Mouse (Mus musculus) intestine, embryonic 15.5 days (tissue): ENCODE results near the gene Olfr448. TPM values are rescaled to one million over a fixed set of nuclear protein-coding genes. Genes with fewer than 3 reads are reported as not detected.

Experiments used
- ATAC-seq: fragments of 200-750 bp; cut with Nextera tagmentation; 2 replicates; pipeline ENCODE4 v1.8.0; 2017; ENCODE audit warnings: moderate TSS enrichment, moderate library complexity
- H3K27ac ChIP-seq: fragments of 300-500 bp; sonication (generic); 2 replicates; pipeline ENCODE4 v1.5.1; 2015; ENCODE audit warnings: mild to moderate bottlenecking, inconsistent platforms
- H3K27me3 ChIP-seq: fragments of 300-500 bp; sonication (generic); replicated peaks from 2 replicates; pipeline ENCODE4 v1.6.1; 2015; ENCODE audit warnings: inconsistent platforms
- H3K36me3 ChIP-seq: fragments of 300-500 bp; sonication (generic); 2 replicates; pipeline ENCODE4 v1.6.1; 2015; ENCODE audit warnings: inconsistent platforms
- H3K4me1 ChIP-seq: fragments of 300-500 bp; sonication (generic); replicated peaks from 2 replicates; pipeline ENCODE4 v1.6.1; 2015; ENCODE audit warnings: inconsistent platforms
- H3K4me2 ChIP-seq: fragments of 300-500 bp; sonication (generic); replicated peaks from 2 replicates; pipeline ENCODE4 v1.6.1; 2015; ENCODE audit warnings: mild to moderate bottlenecking, inconsistent platforms
- H3K4me3 ChIP-seq: fragments of 300-500 bp; sonication (generic); replicated peaks from 2 replicates; pipeline ENCODE4 v1.5.1; 2015; ENCODE audit warnings: inconsistent platforms
- H3K9ac ChIP-seq: fragments of 300-500 bp; sonication (generic); 2 replicates; pipeline ENCODE4 v1.6.1; 2015; ENCODE audit warnings: inconsistent platforms
- H3K9me3 ChIP-seq: fragments of 300-500 bp; sonication (generic); 2 replicates; pipeline ENCODE4 v1.6.1; 2016; ENCODE audit warnings: inconsistent platforms
- WGBS: fragments of 180-500 bp; shearing (Covaris S2); methylation state at CpG from one replicate; pipeline ENCODE4 v1.1.7; 2015; 5-methylcytosine and 5-hydroxymethylcytosine counted together
- polyA plus RNA-seq: library from polyadenylated mRNA; unstranded; fragments of >200 nt; fragmentation: Nextera tagmentation; extraction: Ambion mirVana; gene quantifications from 2 replicates; pipeline ENCODE4 v1.2.1, GENCODE M21; 2015

Gene Olfr448
- not detected in 2 replicates for polyA plus RNA-seq

DNA sequence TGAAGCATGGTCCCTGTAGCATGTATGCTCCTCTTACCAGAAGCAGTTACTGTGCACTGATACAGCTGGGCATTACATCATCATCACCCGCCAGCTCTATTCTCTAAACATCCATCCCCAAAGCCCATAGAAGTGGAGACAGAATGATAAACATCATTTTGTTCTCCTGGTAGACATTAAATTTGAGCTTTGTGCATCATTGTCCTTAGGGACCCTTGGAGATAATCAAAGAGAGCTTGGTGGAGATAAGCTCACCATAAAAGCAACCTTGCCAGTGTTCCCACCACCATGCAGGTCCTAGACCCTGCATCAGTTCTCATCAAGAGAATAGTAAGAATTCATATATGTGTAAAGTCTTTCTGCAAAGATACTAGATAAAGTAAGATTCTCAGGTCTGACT lies at the start of gene Olfr448:
Gene Olfr448, plus strand, starts transcription at position 301 of the 400 bp plus-strand sequence.
- Histone ChIP-seq H3K27me3 (no peaks in the 10 kb centered on the region), H3K9ac (no peak within 1 kb of the TSS), H3K4me1 (no peaks in the 10 kb centered on the region), H3K9me3 (no peaks in the 10 kb centered on the region), H3K4me2 (no peak within 1 kb of the TSS), H3K4me3 (no peak within 1 kb of the TSS), H3K27ac (no peak within 1 kb of the TSS), H3K36me3 (no peaks in the 10 kb centered on the region)
- 67% methylated on average over 1 of the region's 1 CpGs for WGBS
- no peak for ATAC-seq

DNA sequence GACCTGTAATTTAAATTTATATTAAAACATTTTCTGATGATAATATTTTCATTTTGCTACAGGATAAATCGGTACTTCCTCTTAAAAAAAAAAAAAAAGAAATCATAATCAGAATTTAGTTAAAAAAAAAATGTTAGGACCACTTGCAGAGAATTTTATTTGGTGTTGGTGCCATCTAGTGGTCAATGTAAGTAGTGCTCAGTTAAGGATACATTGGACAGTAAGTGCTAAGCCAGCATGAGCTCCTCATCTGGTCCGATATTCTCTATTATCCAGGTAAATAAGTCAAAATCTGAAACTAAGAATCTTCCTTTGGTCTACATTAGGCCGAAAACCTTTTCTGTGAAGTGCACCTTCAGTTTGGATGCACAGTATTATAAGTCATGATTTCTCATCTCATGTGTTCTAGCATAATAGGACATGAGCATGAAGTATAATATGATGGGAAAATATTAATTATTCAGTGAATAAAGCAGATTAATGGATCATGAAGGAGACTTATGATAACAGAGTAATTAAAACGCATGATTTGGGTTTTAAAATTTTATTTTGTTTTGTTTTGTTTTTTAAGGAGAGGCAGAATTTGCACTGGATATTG lies 29.9 kb upstream of the Olfr448 start:
- Histone ChIP-seq H3K9me3 (no peaks in the 10 kb centered on the region), H3K4me2 (no peak overlapping the region), H3K27ac (no peak overlapping the region), H3K4me3 (no peak overlapping the region), H3K36me3 (no peaks in the 10 kb centered on the region), H3K9ac (no peak overlapping the region), H3K27me3 (no peaks in the 10 kb centered on the region), H3K4me1 (no peaks in the 10 kb centered on the region)
- WGBS, result 11% methylated on average over 4 of the region's 4 CpGs
- ATAC-seq, result no peak

DNA sequence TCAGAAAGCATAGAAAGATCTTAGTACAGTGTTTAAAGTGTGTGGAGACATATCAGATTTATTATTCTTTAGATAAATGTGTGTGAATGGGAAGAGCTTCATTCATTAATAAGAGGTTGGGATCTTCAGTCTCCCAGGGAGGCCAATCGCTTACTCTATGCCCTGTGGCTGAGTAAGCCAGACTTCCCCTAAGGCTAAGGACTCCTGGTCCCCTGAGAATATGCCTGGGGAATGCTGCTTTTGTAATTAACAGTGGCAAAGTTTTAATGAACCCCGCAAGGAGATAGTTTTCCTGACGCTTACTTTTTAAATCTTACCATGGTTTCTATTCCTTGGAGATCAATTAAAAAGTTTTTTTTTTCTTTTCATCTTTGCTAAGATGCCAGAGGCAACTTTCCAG lies 20.5 kb upstream of the Olfr448 start:
- Histone ChIP-seq H3K9me3 (no peaks in the 10 kb centered on the region), H3K4me2 (no peak overlapping the region), H3K4me3 (no peak overlapping the region), H3K36me3 (no peaks in the 10 kb centered on the region), H3K27ac (no peak overlapping the region), H3K4me1 (no peaks in the 10 kb centered on the region), H3K9ac (no peak overlapping the region), H3K27me3 (no peaks in the 10 kb centered on the region)
- ATAC-seq, result no peak
- 81% methylated on average over 3 of the region's 3 CpGs for WGBS

DNA sequence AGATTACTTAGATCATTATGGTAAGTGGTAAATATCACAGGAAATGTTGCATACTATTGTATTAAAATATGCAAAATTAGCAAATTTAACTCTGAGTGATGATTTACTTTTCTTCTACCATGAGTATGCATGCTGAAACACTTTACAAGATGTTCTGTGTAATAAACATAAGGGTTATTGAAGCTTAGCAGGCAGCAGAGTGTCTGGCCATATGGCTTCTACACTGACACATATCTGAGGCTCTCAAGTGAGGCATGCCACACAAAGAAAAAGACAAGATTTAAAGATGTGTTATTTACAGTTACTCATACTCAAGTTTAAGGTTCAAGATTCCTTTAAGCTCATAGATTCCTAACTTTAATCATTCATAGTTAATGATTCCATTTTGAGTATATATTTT lies 13.9 kb upstream of the Olfr448 start:
- no peak for ATAC-seq
- no peak overlapping the region for H3K9ac ChIP-seq
- no peaks in the 10 kb centered on the region for H3K9me3 ChIP-seq
- no peak overlapping the region for H3K27ac ChIP-seq
- no peak overlapping the region for H3K4me3 ChIP-seq
- H3K4me1 ChIP-seq, result no peaks in the 10 kb centered on the region
- H3K27me3 ChIP-seq, result no peaks in the 10 kb centered on the region
- no peaks in the 10 kb centered on the region for H3K36me3 ChIP-seq
- H3K4me2 ChIP-seq, result no peak overlapping the region

DNA sequence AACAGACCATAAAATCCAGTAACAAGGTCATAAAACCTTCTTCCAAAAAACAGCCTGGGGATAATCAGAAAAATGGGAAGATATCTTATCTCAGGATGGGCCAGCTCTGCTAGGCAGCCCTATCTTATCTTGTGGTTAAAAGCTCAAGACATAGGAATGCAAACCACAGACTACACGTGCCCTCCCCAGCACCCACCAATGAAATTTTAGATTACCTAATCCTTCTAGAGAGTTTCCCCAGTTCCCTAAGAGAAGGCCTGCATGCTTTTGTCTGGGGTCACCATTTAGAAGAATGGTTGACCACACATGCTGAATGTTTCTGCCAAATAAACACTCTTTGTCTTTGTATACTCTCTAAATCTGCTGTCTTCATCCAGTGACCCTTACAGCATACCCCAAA lies 10.1 kb downstream of the Olfr448 start:
- no peak for ATAC-seq
- no peaks in the 10 kb centered on the region for H3K4me1 ChIP-seq
- H3K27ac ChIP-seq, result no peak overlapping the region
- no peaks in the 10 kb centered on the region for H3K27me3 ChIP-seq
- no peaks in the 10 kb centered on the region for H3K9me3 ChIP-seq
- no peak overlapping the region for H3K4me3 ChIP-seq
- H3K4me2 ChIP-seq, result no peak overlapping the region
- H3K9ac ChIP-seq, result no peak overlapping the region
- 3% methylated on average over 1 of the region's 1 CpGs for WGBS
- no peaks in the 10 kb centered on the region for H3K36me3 ChIP-seq

DNA sequence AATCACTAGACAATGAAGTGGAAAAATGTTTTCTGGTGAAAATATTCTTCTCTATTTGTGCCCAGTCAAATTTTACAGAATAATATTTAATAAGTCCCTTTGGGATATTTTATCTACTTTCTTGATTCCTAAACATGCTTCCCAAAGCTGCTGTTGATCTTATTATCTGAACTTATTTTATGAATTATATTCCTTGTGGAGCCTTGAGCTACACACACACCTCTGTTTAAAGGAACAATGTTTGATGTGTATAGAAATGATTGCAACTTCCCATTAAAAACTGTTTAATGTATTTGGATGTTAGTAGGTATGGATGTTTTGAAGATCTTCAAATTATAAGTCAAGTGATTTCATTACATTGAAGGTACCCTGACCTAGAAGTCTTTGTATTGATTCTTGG lies 18.3 kb downstream of the Olfr448 start, which contains the start of gene Olfr447:
Gene Olfr447, plus strand, starts transcription at position 301 of the 400 bp plus-strand sequence.
- ATAC-seq, result no peak
- Histone ChIP-seq H3K4me1 (no peaks in the 10 kb centered on the region), H3K4me3 (no peak within 1 kb of the TSS), H3K36me3 (no peaks in the 10 kb centered on the region), H3K27me3 (no peaks in the 10 kb centered on the region), H3K9me3 (no peaks in the 10 kb centered on the region), H3K4me2 (no peak within 1 kb of the TSS), H3K27ac (no peak within 1 kb of the TSS), H3K9ac (no peak within 1 kb of the TSS)

DNA sequence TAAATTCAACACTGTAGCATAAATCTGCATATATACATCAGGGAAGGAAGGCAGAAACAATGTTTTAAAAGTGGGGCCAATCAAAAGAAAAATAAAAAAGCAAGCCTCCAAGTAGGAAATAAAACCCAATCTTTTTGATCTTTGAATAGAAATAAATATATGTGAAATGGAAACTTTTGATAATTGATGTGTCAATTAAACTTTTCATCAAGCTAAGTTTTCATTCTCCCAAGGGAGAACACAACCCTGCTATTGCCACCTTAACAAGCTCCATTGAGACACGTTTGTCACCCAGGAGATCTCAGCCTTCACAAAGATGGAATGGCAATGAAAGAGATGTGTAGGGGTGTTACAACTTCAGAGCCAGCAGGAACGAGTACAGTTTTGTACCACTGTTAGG lies 30.8 kb downstream of the Olfr448 start, which contains the start of gene Olfr446:
Gene Olfr446, plus strand, starts transcription at position 301 of the 400 bp plus-strand sequence.
- ATAC-seq, result no peak
- Histone ChIP-seq H3K9ac (no peak within 1 kb of the TSS), H3K27ac (no peak within 1 kb of the TSS), H3K4me2 (no peak within 1 kb of the TSS), H3K27me3 (no peaks in the 10 kb centered on the region), H3K4me3 (no peak within 1 kb of the TSS), H3K4me1 (no peaks in the 10 kb centered on the region), H3K9me3 (no peaks in the 10 kb centered on the region), H3K36me3 (no peaks in the 10 kb centered on the region)
- WGBS, result 63% methylated on average over 2 of the region's 2 CpGs

Other genes with a start within 250 kb of the Olfr448 start
- 6.0 and 6.4 TPM in 2 replicates for gene Tcaf2, start 245.2 kb upstream of the Olfr448 start, polyA plus RNA-seq
- 55.7 and 57.7 TPM in 2 replicates for gene Tcaf1, start 180.4 kb upstream of the Olfr448 start, polyA plus RNA-seq
- not detected in 2 replicates for gene Olfr453, start 151.1 kb upstream of the Olfr448 start, polyA plus RNA-seq
- not detected in 2 replicates for gene Olfr38, start 134.0 kb upstream of the Olfr448 start, polyA plus RNA-seq
- gene Olfr452, start 105.3 kb upstream of the Olfr448 start, polyA plus RNA-seq, result not detected in 2 replicates
- gene Olfr450, start 78.5 kb upstream of the Olfr448 start, polyA plus RNA-seq, result not detected in 2 replicates
- not detected in 2 replicates for gene Olfr449, start 56.1 kb upstream of the Olfr448 start, polyA plus RNA-seq
- gene Olfr447, start 18.4 kb downstream of the Olfr448 start, polyA plus RNA-seq, result not detected in 2 replicates
- gene Olfr446, start 30.9 kb downstream of the Olfr448 start, polyA plus RNA-seq, result not detected in 2 replicates
- gene Olfr444, start 58.6 kb downstream of the Olfr448 start, polyA plus RNA-seq, result not detected in 2 replicates
- not detected in 2 replicates for gene Olfr441, start 215.9 kb downstream of the Olfr448 start, polyA plus RNA-seq